Mouse (Mus musculus): ENCODE results near the gene Pola1. TPM values are rescaled to one million over a fixed set of nuclear protein-coding genes. Genes with fewer than 3 reads are reported as not detected.

Pola1 gene
- total and polyA plus RNA-seq, 3 experiments, result 29.3 to 38.0 (median 29.6) TPM

GRCm38 (mm10) chrX:93294736-93295490 is 337.0 kb downstream of the Pola1 start:
- H3K4me3 ChIP-seq (replicated peaks in 1 of 3; ENCODE audit: low read depth in 2 of 3, low read length in 2 of 3, poor library complexity in 1 of 3), result no peak overlapping the region

DNA sequence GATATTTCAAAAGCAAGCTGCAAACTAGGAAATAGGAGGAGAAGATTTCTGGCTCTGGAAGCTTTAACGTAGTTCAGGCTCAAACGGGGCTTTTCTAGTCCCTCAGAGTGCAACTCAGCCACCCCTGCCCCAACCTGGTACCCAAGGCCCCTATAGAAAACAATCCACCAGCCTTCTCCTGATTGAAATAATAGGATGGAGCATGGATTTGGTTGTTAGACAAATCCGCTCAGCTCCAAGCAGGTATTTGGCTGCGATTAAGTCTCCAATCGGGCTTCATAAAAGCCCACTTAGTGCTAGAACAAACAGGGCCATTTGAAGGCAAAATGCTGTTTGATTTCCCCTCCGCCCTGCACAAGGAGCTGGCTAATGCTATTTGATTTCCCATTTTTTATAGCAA is 339.9 kb downstream of the Pola1 start:
- TF ChIP-seq ZMIZ1 (IDR thresholded peaks at IDR 0.05; ENCODE audit: low read depth, low read length), result no peak
- no peak for TF ChIP-seq MYC (IDR thresholded peaks at IDR 0.05; ENCODE audit: low read depth, low read length)
- TF ChIP-seq SIN3A (IDR thresholded peaks at IDR 0.05; ENCODE audit: low read length), result no peak
- TF ChIP-seq CHD2 (IDR thresholded peaks at IDR 0.05; ENCODE audit: low read length), result no peak
- TF ChIP-seq PAX5 (IDR thresholded peaks at IDR 0.05; ENCODE audit: low read length), result no peak
- TF ChIP-seq RCOR1 (conservative IDR thresholded peaks at IDR 0.05; ENCODE audit: low read depth, low read length), result no peak
- no peak for TF ChIP-seq UBTF (IDR thresholded peaks at IDR 0.05; ENCODE audit: low read depth, low read length)
- no peak for TF ChIP-seq MEF2A (IDR thresholded peaks at IDR 0.05; ENCODE audit: borderline replicate concordance, low read depth, low read length)
- TF ChIP-seq POLR2A (IDR thresholded peaks at IDR 0.05; ENCODE audit: low read depth, low read length), result no peak
- Histone ChIP-seq H3K4me2 (ENCODE audit: insufficient read depth, low read depth, poor library complexity, severe bottlenecking) (no peak overlapping the region), H3K4me3 (replicated peaks in 1 of 3; ENCODE audit: low read depth in 2 of 3, low read length in 2 of 3, poor library complexity in 1 of 3) (no peak overlapping the region), H3K9me3 (replicated peaks; ENCODE audit: low read length) (no peaks in the 10 kb centered on the region), H3K4me1 (ENCODE audit: control insufficient read depth in 1 of 2, insufficient read depth in 2 of 2) (no peaks in the 10 kb centered on the region), H3K36me3 (replicated peaks in 1 of 2; ENCODE audit: control insufficient read depth in 1 of 2, insufficient read depth in 1 of 2, low read length in 1 of 2) (no peaks in the 10 kb centered on the region), H3K27me3 (replicated peaks) (peaks cover 42% of the 10 kb centered on the region), H3K9ac (ENCODE audit: insufficient read depth, low read depth) (no peak overlapping the region), H3K79me2 (replicated peaks; ENCODE audit: control insufficient read depth, extremely low read depth, insufficient read depth, poor library complexity, severe bottlenecking) (no peaks in the 10 kb centered on the region), H3K27ac (ENCODE audit: insufficient read depth, low read depth) (no peak overlapping the region)
- no peak for DNase-seq (ENCODE audit: extremely low read depth)
- dilution Hi-C loops (cut with MboI; ENCODE audit: extremely low pct_ligation_motif_present, extremely low pct_unique_long_range_greater_than_20kb, low sequenced_read_pairs) (no loop called here), in situ Hi-C loops (cut with MboI; ENCODE audit: low pct_ligation_motif_present, low pct_unique_long_range_greater_than_20kb, low sequenced_read_pairs) (no loop called here)

More at GRCm38 (mm10) chrX:93294736-93295490, 337.0 kb downstream of the Pola1 start:
- Histone ChIP-seq H3K4me2 (ENCODE audit: insufficient read depth, low read depth, poor library complexity, severe bottlenecking) (no peak overlapping the region), H3K4me1 (ENCODE audit: control insufficient read depth in 1 of 2, insufficient read depth in 2 of 2) (no peaks in the 10 kb centered on the region; a peak in 1 of 4 replicates), H3K27me3 (replicated peaks) (peaks cover 24% of the 10 kb centered on the region), H3K27ac (ENCODE audit: insufficient read depth, low read depth) (no peak overlapping the region), H3K36me3 (replicated peaks in 1 of 2; ENCODE audit: control insufficient read depth in 1 of 2, insufficient read depth in 1 of 2, low read length in 1 of 2) (no peaks in the 10 kb centered on the region), H3K9ac (ENCODE audit: insufficient read depth, low read depth) (no peak overlapping the region), H3K9me3 (replicated peaks; ENCODE audit: low read length) (no peaks in the 10 kb centered on the region), H3K79me2 (replicated peaks; ENCODE audit: control insufficient read depth, extremely low read depth, insufficient read depth, poor library complexity, severe bottlenecking) (no peaks in the 10 kb centered on the region)
- DNase-seq (ENCODE audit: extremely low read depth), result no peak
- dilution Hi-C loops (cut with MboI; ENCODE audit: extremely low pct_ligation_motif_present, extremely low pct_unique_long_range_greater_than_20kb, low sequenced_read_pairs) (no loop called here), in situ Hi-C loops (cut with MboI; ENCODE audit: low pct_ligation_motif_present, low pct_unique_long_range_greater_than_20kb, low sequenced_read_pairs) (no loop called here)
- TF ChIP-seq ZKSCAN1 (IDR thresholded peaks at IDR 0.05; ENCODE audit: borderline replicate concordance, low read depth, low read length), result no peak
- no peak for TF ChIP-seq RCOR1 (conservative IDR thresholded peaks at IDR 0.05; ENCODE audit: low read depth, low read length)
- no peak for TF ChIP-seq POLR2A (IDR thresholded peaks at IDR 0.05; ENCODE audit: low read depth, low read length)
- no peak for TF ChIP-seq USF2 (conservative IDR thresholded peaks at IDR 0.05; ENCODE audit: low read depth, low read length)
- TF ChIP-seq EP300 (IDR thresholded peaks at IDR 0.05; ENCODE audit: low read length), result no peak
- no peak for TF ChIP-seq ZMIZ1 (IDR thresholded peaks at IDR 0.05; ENCODE audit: low read depth, low read length)
- no peak for TF ChIP-seq NRF1 (IDR thresholded peaks at IDR 0.05; ENCODE audit: low read depth, low read length)
- no peak for TF ChIP-seq HCFC1 (IDR thresholded peaks at IDR 0.05; ENCODE audit: low read depth, low read length)
- no peak for TF ChIP-seq ELF1 (IDR thresholded peaks at IDR 0.05; ENCODE audit: low read depth, low read length)
- TF ChIP-seq KAT2A (IDR thresholded peaks at IDR 0.05; ENCODE audit: insufficient replicate concordance, low read length), result no peak
- TF ChIP-seq MYC (IDR thresholded peaks at IDR 0.05; ENCODE audit: low read depth, low read length), result no peak
- TF ChIP-seq ETS1 (conservative IDR thresholded peaks at IDR 0.05; ENCODE audit: low read depth, low read length), result no peak
- TF ChIP-seq CTCF (conservative IDR thresholded peaks at IDR 0.05 in 1 of 2, IDR thresholded peaks at IDR 0.05 in 1 of 2; ENCODE audit: low read depth in 2 of 2, low read length in 2 of 2), result no peak
- no peak for TF ChIP-seq IRF4 (IDR thresholded peaks at IDR 0.05; ENCODE audit: low read depth, low read length)
- TF ChIP-seq POLR2AphosphoS2 (IDR thresholded peaks at IDR 0.05; ENCODE audit: low read depth, low read length), result no peak
